Mouse (Mus musculus) neural tube, embryonic 15.5 days (tissue): ENCODE measurements around the gene 1520401A03Rik. TPM values are rescaled to one million over a fixed set of nuclear protein-coding genes. Genes with fewer than 3 reads are reported as not detected.
A peak's percentile ranks its signal among the peaks of the same experiment; 100 is the strongest.
"Not testable (repeated sequence)": the region's sequence is repeated elsewhere in the genome, so short reads cannot be mapped to it uniquely, and the experiment has no call there.

Experiments used
- ATAC-seq: fragments of 200-750 bp; cut with Nextera tagmentation; 2 replicates; pipeline ENCODE4 v1.8.0; 2017; ENCODE audit warnings: mild to moderate bottlenecking, moderate TSS enrichment, moderate library complexity; ENCODE audit not compliant: low FRiP score
- H3K27ac ChIP-seq: fragments of 300-500 bp; sonication (generic); replicated peaks from 2 replicates; pipeline ENCODE4 v1.5.1; 2015; ENCODE audit warnings: mild to moderate bottlenecking, inconsistent platforms
- H3K27me3 ChIP-seq: fragments of 300-500 bp; sonication (generic); replicated peaks from 2 replicates; pipeline ENCODE4 v1.6.1; 2015; ENCODE audit warnings: inconsistent platforms
- H3K36me3 ChIP-seq: fragments of 300-500 bp; sonication (generic); 2 replicates; pipeline ENCODE4 v1.6.1; 2015; ENCODE audit warnings: inconsistent platforms
- H3K4me1 ChIP-seq: fragments of 300-500 bp; sonication (generic); 2 replicates; pipeline ENCODE4 v1.6.1; 2015; ENCODE audit warnings: inconsistent platforms
- H3K4me2 ChIP-seq: fragments of 300-500 bp; sonication (generic); 2 replicates; pipeline ENCODE4 v1.6.1; 2015; ENCODE audit warnings: inconsistent platforms, mild to moderate bottlenecking, moderate library complexity
- H3K4me3 ChIP-seq: fragments of 300-500 bp; sonication (generic); replicated peaks from 2 replicates; pipeline ENCODE4 v1.5.1; 2015; ENCODE audit warnings: mild to moderate bottlenecking, inconsistent platforms
- H3K9ac ChIP-seq: fragments of 300-500 bp; sonication (generic); replicated peaks from 2 replicates; pipeline ENCODE4 v1.6.1; 2015; ENCODE audit warnings: mild to moderate bottlenecking, inconsistent platforms
- H3K9me3 ChIP-seq: fragments of 300-500 bp; sonication (generic); replicated peaks from 2 replicates; pipeline ENCODE4 v1.6.1; 2016; ENCODE audit warnings: inconsistent platforms
- WGBS: fragments of 180-500 bp; shearing (Covaris S2); methylation state at CpG from one replicate; pipeline ENCODE4 v1.1.7; 2015; ENCODE audit warnings: mixed read lengths; 5-methylcytosine and 5-hydroxymethylcytosine counted together
- polyA plus RNA-seq: library from polyadenylated mRNA; unstranded; fragments of >200 nt; fragmentation: Nextera tagmentation; extraction: Ambion mirVana; gene quantifications from 2 replicates; pipeline ENCODE4 v1.2.1, GENCODE M21; 2015

1520401A03Rik gene
- polyA plus RNA-seq, result 0.23 and 0.27 TPM in 2 replicates

- no peak within 1 kb of the TSS for H3K4me3 ChIP-seq
- H3K36me3 ChIP-seq, result no peaks in the 10 kb centered on the region
- peaks cover 11% of the 10 kb centered on the region for H3K4me1 ChIP-seq
- H3K27ac ChIP-seq, result no peak within 1 kb of the TSS
- 74% methylated on average over 7 of the region's 7 CpGs for WGBS
- no peaks in the 10 kb centered on the region for H3K9me3 ChIP-seq
- H3K27me3 ChIP-seq, result no peaks in the 10 kb centered on the region
- H3K9ac ChIP-seq, result no peak within 1 kb of the TSS
- no peak for ATAC-seq
- no peak within 1 kb of the TSS for H3K4me2 ChIP-seq
Observed at GRCm38 (mm10) chr17:23722376-23723125, at the start of gene 1520401A03Rik. 1520401A03Rik (minus strand) TSS chr17:23722783.

GRCm38 (mm10) chr17:23772219-23772556 lies 49.6 kb upstream of the 1520401A03Rik start:
- H3K4me3 ChIP-seq, result peak overlapping the region; percentile 93
- H3K4me2 ChIP-seq, result peak overlapping the region; percentile 61
- H3K4me1 ChIP-seq, result peaks cover 39% of the 10 kb centered on the region
- not testable (repeated sequence) for H3K27me3 ChIP-seq, H3K36me3 ChIP-seq, H3K9me3 ChIP-seq, ATAC-seq
- peak overlapping the region; percentile 76 for H3K27ac ChIP-seq
- 88% methylated on average over 2 of the region's 2 CpGs for WGBS
- H3K9ac ChIP-seq, result peak overlapping the region; percentile 43; the same call in 1 of the 2 replicates

GRCm38 (mm10) chr17:23771284-23772218 lies 49.0 kb upstream of the 1520401A03Rik start, which contains the start of gene Flywch1:
Flywch1 (minus strand) TSS chr17:23771602.
- WGBS, result 3% methylated on average over 58 of the region's 58 CpGs
- Histone ChIP-seq H3K4me3 (peak within 1 kb of the TSS; percentile 93), H3K36me3 (peaks cover 8% of the 10 kb centered on the region; the same call in 1 of the 2 replicates), H3K27ac (peak within 1 kb of the TSS; percentile 94), H3K9ac (peak within 1 kb of the TSS; percentile 97), H3K4me2 (peak within 1 kb of the TSS; percentile 61), H3K9me3 (no peaks in the 10 kb centered on the region), H3K27me3 (no peaks in the 10 kb centered on the region), H3K4me1 (peaks cover 39% of the 10 kb centered on the region)
- ATAC-seq, result peak; percentile 97

- whole genome bisulfite sequencing, result under 1% methylated on average over 19 of the region's 19 CpGs
- Histone ChIP-seq H3K36me3 (peaks cover 8% of the 10 kb centered on the region; the same call in 1 of the 2 replicates), H3K9ac (peak overlapping the region; percentile 97), H3K27ac (peak overlapping the region; percentile 94), H3K4me2 (peak overlapping the region; percentile 61), H3K4me1 (peaks cover 39% of the 10 kb centered on the region), H3K27me3 (no peaks in the 10 kb centered on the region), H3K4me3 (peak overlapping the region; percentile 93), H3K9me3 (no peaks in the 10 kb centered on the region)
- peak; percentile 46 for ATAC-seq
Observed at GRCm38 (mm10) chr17:23770896-23771283, 48.3 kb upstream of the 1520401A03Rik start.

GRCm38 (mm10) chr17:23770493-23770892 lies 47.9 kb upstream of the 1520401A03Rik start:
- no peaks in the 10 kb centered on the region for H3K27me3 ChIP-seq
- peak overlapping the region; percentile 94 for H3K27ac ChIP-seq
- peaks cover 8% of the 10 kb centered on the region; the same call in 1 of the 2 replicates for H3K36me3 ChIP-seq
- peak overlapping the region; percentile 93 for H3K4me3 ChIP-seq
- ATAC-seq, result no peak
- 6% methylated on average over 2 of the region's 2 CpGs for WGBS
- H3K9me3 ChIP-seq, result no peaks in the 10 kb centered on the region
- H3K9ac ChIP-seq, result peak overlapping the region; percentile 97
- H3K4me1 ChIP-seq, result peaks cover 39% of the 10 kb centered on the region
- peak overlapping the region; percentile 61 for H3K4me2 ChIP-seq

- Histone ChIP-seq H3K4me3 (no peak overlapping the region), H3K4me1 (no peaks in the 10 kb centered on the region), H3K9ac (no peak overlapping the region), H3K27me3 (no peaks in the 10 kb centered on the region), H3K36me3 (peaks cover 47% of the 10 kb centered on the region), H3K27ac (no peak overlapping the region), H3K4me2 (no peak overlapping the region), H3K9me3 (no peaks in the 10 kb centered on the region)
- WGBS, result 88% methylated on average over 11 of the region's 11 CpGs
- ATAC-seq, result no peak
Observed at GRCm38 (mm10) chr17:23762976-23763375, 40.4 kb upstream of the 1520401A03Rik start.

- Histone ChIP-seq H3K27ac (no peak overlapping the region), H3K36me3 (peaks cover 65% of the 10 kb centered on the region), H3K9me3 (no peaks in the 10 kb centered on the region), H3K4me3 (no peak overlapping the region), H3K27me3 (no peaks in the 10 kb centered on the region), H3K4me2 (no peak overlapping the region), H3K9ac (no peak overlapping the region), H3K4me1 (no peaks in the 10 kb centered on the region)
- ATAC-seq, result no peak
- 98% methylated on average over 3 of the region's 3 CpGs for WGBS
Observed at GRCm38 (mm10) chr17:23761155-23761554, 38.6 kb upstream of the 1520401A03Rik start.

- ATAC-seq, result no peak
- WGBS, result 93% methylated on average over 9 of the region's 9 CpGs
- H3K27me3 ChIP-seq, result no peaks in the 10 kb centered on the region
- H3K9ac ChIP-seq, result no peak overlapping the region
- no peaks in the 10 kb centered on the region for H3K9me3 ChIP-seq
- peaks cover 74% of the 10 kb centered on the region for H3K36me3 ChIP-seq
- no peaks in the 10 kb centered on the region for H3K4me1 ChIP-seq
- no peak overlapping the region for H3K4me3 ChIP-seq
- H3K4me2 ChIP-seq, result no peak overlapping the region
- no peak overlapping the region for H3K27ac ChIP-seq
Observed at GRCm38 (mm10) chr17:23760231-23760630, 37.6 kb upstream of the 1520401A03Rik start.

GRCm38 (mm10) chr17:23758801-23759200 lies 36.2 kb upstream of the 1520401A03Rik start:
- Histone ChIP-seq H3K27me3 (no peaks in the 10 kb centered on the region), H3K36me3 (peaks cover 87% of the 10 kb centered on the region), H3K27ac (no peak overlapping the region), H3K9ac (no peak overlapping the region), H3K9me3 (no peaks in the 10 kb centered on the region), H3K4me2 (no peak overlapping the region), H3K4me3 (no peak overlapping the region), H3K4me1 (no peaks in the 10 kb centered on the region)
- no peak for ATAC-seq
- 60% methylated on average over 8 of the region's 8 CpGs for WGBS

GRCm38 (mm10) chr17:23757581-23757980 lies 35.0 kb upstream of the 1520401A03Rik start:
- ATAC-seq, result no peak
- Histone ChIP-seq H3K4me1 (no peaks in the 10 kb centered on the region), H3K4me3 (no peak overlapping the region), H3K27me3 (no peaks in the 10 kb centered on the region), H3K27ac (no peak overlapping the region), H3K9ac (no peak overlapping the region), H3K36me3 (peaks cover 95% of the 10 kb centered on the region), H3K4me2 (no peak overlapping the region), H3K9me3 (no peaks in the 10 kb centered on the region)
- 94% methylated on average over 9 of the region's 9 CpGs for WGBS

- no peaks in the 10 kb centered on the region for H3K27me3 ChIP-seq
- no peak overlapping the region for H3K4me3 ChIP-seq
- peaks cover 88% of the 10 kb centered on the region for H3K36me3 ChIP-seq
- H3K27ac ChIP-seq, result no peak overlapping the region
- ATAC-seq, result no peak
- H3K9ac ChIP-seq, result no peak overlapping the region
- no peaks in the 10 kb centered on the region for H3K4me1 ChIP-seq
- H3K9me3 ChIP-seq, result no peaks in the 10 kb centered on the region
- WGBS, result 96% methylated on average over 13 of the region's 13 CpGs
- H3K4me2 ChIP-seq, result no peak overlapping the region
Observed at GRCm38 (mm10) chr17:23755689-23756088, 33.1 kb upstream of the 1520401A03Rik start.
